Mouse (Mus musculus): ENCODE data around the gene Ankle1. TPM values are rescaled to one million over a fixed set of nuclear protein-coding genes. Genes with fewer than 3 reads are reported as not detected.

Ankle1 gene
- total and polyA plus RNA-seq, 2 experiments from 2014 or later: 5.1 TPM

- DNase-seq (ENCODE audit: low spot score): no peak
- no peaks in the 10 kb centered on the region for H3K9me3 ChIP-seq (ENCODE audit: low read length)
- no peaks in the 10 kb centered on the region for H3K4me1 ChIP-seq (ENCODE audit: insufficient read depth, low read length)
- WGBS: 44% methylated on average over 3 of the region's 3 CpGs
- no peak for TF ChIP-seq CTCF (IDR thresholded peaks at IDR 0.05; ENCODE audit: low read depth)
- no peak overlapping the region for H3K4me2 ChIP-seq (ENCODE audit: low read depth, low read length)
- no peak overlapping the region for H3K4me3 ChIP-seq (ENCODE audit: low read length)
- H3K27ac ChIP-seq: no peak overlapping the region
- no peaks in the 10 kb centered on the region for H3K27me3 ChIP-seq (ENCODE audit: insufficient read depth, low read length)
- no peaks in the 10 kb centered on the region for H3K36me3 ChIP-seq (ENCODE audit: insufficient read depth, low read length)
- ATAC-seq: no peak
- H3K9ac ChIP-seq (replicated peaks; ENCODE audit: low read length): no peak overlapping the region
These were observed 31.2 kb downstream of the Ankle1 start for GRCm38 (mm10) chr8:71437041-71437440.

- H3K9ac ChIP-seq (replicated peaks; ENCODE audit: low read length): no peak overlapping the region
- no peaks in the 10 kb centered on the region for H3K4me1 ChIP-seq (ENCODE audit: insufficient read depth, low read length)
- peak; percentile 81 for TF ChIP-seq CTCF (IDR thresholded peaks at IDR 0.05; ENCODE audit: low read depth)
- no peaks in the 10 kb centered on the region for H3K9me3 ChIP-seq (ENCODE audit: low read length)
- no peaks in the 10 kb centered on the region for H3K36me3 ChIP-seq (ENCODE audit: insufficient read depth, low read length)
- no peak overlapping the region for H3K4me2 ChIP-seq (ENCODE audit: low read depth, low read length)
- H3K27me3 ChIP-seq (ENCODE audit: insufficient read depth, low read length): no peaks in the 10 kb centered on the region
- peak; percentile 69; the same call in 1 of the 2 replicates for ATAC-seq
- H3K27ac ChIP-seq: no peak overlapping the region
- WGBS: under 1% methylated on average over 7 of the region's 7 CpGs
- DNase-seq (ENCODE audit: low spot score): peak; percentile 84
- no peak overlapping the region for H3K4me3 ChIP-seq (ENCODE audit: low read length)
These were observed 35.6 kb downstream of the Ankle1 start for GRCm38 (mm10) chr8:71441404-71441803.

GRCm38 (mm10) chr8:71445096-71445495 lies 39.3 kb downstream of the Ankle1 start:
- WGBS: 87% methylated on average over 7 of the region's 7 CpGs
- no peaks in the 10 kb centered on the region for H3K27me3 ChIP-seq (ENCODE audit: insufficient read depth, low read length)
- H3K9me3 ChIP-seq (ENCODE audit: low read length): no peaks in the 10 kb centered on the region
- no peak overlapping the region for H3K4me3 ChIP-seq (ENCODE audit: low read length)
- DNase-seq (ENCODE audit: low spot score): no peak
- H3K4me1 ChIP-seq (ENCODE audit: insufficient read depth, low read length): no peaks in the 10 kb centered on the region
- no peak overlapping the region for H3K27ac ChIP-seq
- H3K36me3 ChIP-seq (ENCODE audit: insufficient read depth, low read length): no peaks in the 10 kb centered on the region
- no peak for TF ChIP-seq CTCF (IDR thresholded peaks at IDR 0.05; ENCODE audit: low read depth)
- H3K9ac ChIP-seq (replicated peaks; ENCODE audit: low read length): no peak overlapping the region
- no peak overlapping the region for H3K4me2 ChIP-seq (ENCODE audit: low read depth, low read length)
- ATAC-seq: no peak

DNA sequence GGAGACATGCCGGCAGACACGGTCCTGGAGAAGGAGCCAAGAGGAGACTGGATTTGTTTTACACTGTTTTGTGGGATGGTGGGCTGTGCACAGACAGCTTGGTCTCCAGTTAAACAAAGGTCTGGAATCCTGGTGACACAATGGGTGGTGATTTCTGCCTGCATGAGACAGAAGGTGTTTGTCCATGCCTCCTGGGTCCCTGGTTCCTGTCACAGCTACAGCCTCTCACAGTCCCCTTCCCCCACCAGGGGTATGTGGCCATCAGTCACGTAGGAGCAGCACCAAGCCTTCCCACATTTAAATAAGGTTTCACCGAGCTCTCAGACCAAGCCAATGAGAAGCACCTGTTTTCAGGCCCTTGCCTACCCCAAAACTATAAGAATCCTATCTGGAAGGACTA lies 45.5 kb downstream of the Ankle1 start:
- Histone ChIP-seq H3K4me2 (ENCODE audit: low read depth, low read length) (no peak overlapping the region), H3K4me3 (ENCODE audit: low read length) (no peak overlapping the region), H3K36me3 (ENCODE audit: insufficient read depth, low read length) (0 out of 2 replicates have a peak, but pooled peaks cover 1% of the 10 kb centered on the region), H3K9ac (replicated peaks; ENCODE audit: low read length) (no peak overlapping the region), H3K4me1 (ENCODE audit: insufficient read depth, low read length) (no peaks in the 10 kb centered on the region), H3K9me3 (ENCODE audit: low read length) (no peaks in the 10 kb centered on the region), H3K27ac (no peak overlapping the region), H3K27me3 (ENCODE audit: insufficient read depth, low read length) (no peaks in the 10 kb centered on the region)
- TF ChIP-seq CTCF (IDR thresholded peaks at IDR 0.05; ENCODE audit: low read depth): no peak
- ATAC-seq (no peak), DNase-seq (ENCODE audit: low spot score) (no peak)
- 62% methylated on average over 4 of the region's 4 CpGs for WGBS

- H3K4me3 ChIP-seq (ENCODE audit: low read length): no peak overlapping the region
- H3K9me3 ChIP-seq (ENCODE audit: low read length): no peaks in the 10 kb centered on the region
- no peak overlapping the region for H3K4me2 ChIP-seq (ENCODE audit: low read depth, low read length)
- ATAC-seq: no peak
- H3K4me1 ChIP-seq (ENCODE audit: insufficient read depth, low read length): no peaks in the 10 kb centered on the region
- 53% methylated on average over 11 of the region's 11 CpGs for WGBS
- TF ChIP-seq CTCF (IDR thresholded peaks at IDR 0.05; ENCODE audit: low read depth): no peak
- H3K36me3 ChIP-seq (ENCODE audit: insufficient read depth, low read length): 0 out of 2 replicates have a peak, but pooled peaks cover 6% of the 10 kb centered on the region
- no peak overlapping the region for H3K27ac ChIP-seq
- DNase-seq (ENCODE audit: low spot score): no peak
- no peaks in the 10 kb centered on the region for H3K27me3 ChIP-seq (ENCODE audit: insufficient read depth, low read length)
- H3K9ac ChIP-seq (replicated peaks; ENCODE audit: low read length): no peak overlapping the region
These were observed 46.0 kb downstream of the Ankle1 start for GRCm38 (mm10) chr8:71451777-71452176.

- no peak overlapping the region for H3K4me3 ChIP-seq (ENCODE audit: low read length)
- ATAC-seq (no peak), DNase-seq (ENCODE audit: low spot score) (no peak)
- no peak overlapping the region for H3K4me2 ChIP-seq (ENCODE audit: low read depth, low read length)
- peaks cover 11% of the 10 kb centered on the region; the same call in 1 of the 2 replicates for H3K36me3 ChIP-seq (ENCODE audit: insufficient read depth, low read length)
- no peaks in the 10 kb centered on the region for H3K9me3 ChIP-seq (ENCODE audit: low read length)
- 81% methylated on average over 2 of the region's 2 CpGs for WGBS
- H3K9ac ChIP-seq (replicated peaks; ENCODE audit: low read length): no peak overlapping the region
- no peak overlapping the region for H3K27ac ChIP-seq
- H3K4me1 ChIP-seq (ENCODE audit: insufficient read depth, low read length): no peaks in the 10 kb centered on the region
- H3K27me3 ChIP-seq (ENCODE audit: insufficient read depth, low read length): no peaks in the 10 kb centered on the region
- TF ChIP-seq CTCF (IDR thresholded peaks at IDR 0.05; ENCODE audit: low read depth): no peak
These were observed 46.9 kb downstream of the Ankle1 start for GRCm38 (mm10) chr8:71452669-71453068.

DNA sequence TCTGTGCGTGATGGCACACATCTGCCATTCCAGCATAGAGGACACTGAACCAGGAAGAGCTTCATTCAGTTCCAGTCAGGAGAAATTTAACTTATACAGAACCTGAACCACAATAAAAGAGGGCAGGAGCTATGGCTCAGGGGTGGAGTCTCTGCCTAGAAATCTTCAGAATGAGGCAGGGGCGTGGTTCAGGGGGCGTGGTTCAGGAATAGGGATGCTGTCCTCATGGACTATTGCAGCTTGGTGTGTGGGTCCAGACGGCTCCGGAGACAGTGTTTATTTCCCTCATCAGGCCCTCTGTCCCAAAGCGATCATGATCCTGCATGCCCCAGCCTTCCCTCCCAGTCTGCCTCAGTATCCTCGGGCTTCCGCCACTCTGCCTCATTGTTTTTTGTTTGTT lies 48.9 kb downstream of the Ankle1 start:
- H3K36me3 ChIP-seq (ENCODE audit: insufficient read depth, low read length): peaks cover 23% of the 10 kb centered on the region; the same call in 1 of the 2 replicates
- no peaks in the 10 kb centered on the region for H3K4me1 ChIP-seq (ENCODE audit: insufficient read depth, low read length)
- TF ChIP-seq CTCF (IDR thresholded peaks at IDR 0.05; ENCODE audit: low read depth): no peak
- no peak overlapping the region for H3K4me2 ChIP-seq (ENCODE audit: low read depth, low read length)
- H3K27me3 ChIP-seq (ENCODE audit: insufficient read depth, low read length): no peaks in the 10 kb centered on the region
- WGBS: 79% methylated on average over 8 of the region's 8 CpGs
- H3K9ac ChIP-seq (replicated peaks; ENCODE audit: low read length): no peak overlapping the region
- no peak overlapping the region for H3K4me3 ChIP-seq (ENCODE audit: low read length)
- ATAC-seq (no peak), DNase-seq (ENCODE audit: low spot score) (no peak)
- H3K9me3 ChIP-seq (ENCODE audit: low read length): no peaks in the 10 kb centered on the region
- no peak overlapping the region for H3K27ac ChIP-seq

Data from hindbrain, postnatal 0 days (tissue).